In the genomic region with DNA sequence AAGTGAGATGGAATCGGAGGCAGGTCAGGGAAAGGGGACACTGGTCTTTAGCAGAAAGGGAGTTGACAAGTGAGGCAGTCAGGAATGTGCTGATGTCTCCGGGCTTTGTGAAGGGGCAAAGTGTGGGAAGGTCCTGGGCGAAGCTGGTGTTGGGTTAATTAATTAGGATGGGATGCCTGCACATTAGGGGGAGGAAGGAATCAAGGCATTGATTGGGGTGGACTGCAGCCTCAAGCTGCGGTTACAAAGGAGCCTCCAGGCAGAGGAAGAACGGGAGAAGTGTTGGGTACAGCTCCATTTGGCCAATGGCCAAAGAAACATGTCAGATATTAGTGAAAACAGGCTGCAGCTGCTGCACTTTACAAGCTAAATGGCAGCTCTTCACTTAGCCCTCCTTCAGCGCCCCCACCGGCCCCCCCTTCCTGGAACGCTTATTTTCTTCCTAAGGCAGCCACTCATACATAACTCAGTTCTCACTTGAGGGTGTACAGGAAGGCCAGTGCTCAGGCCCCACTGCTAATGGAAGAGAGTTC, we compare ENCODE assay signal across 10 mouse cellular contexts. TPM values are rescaled to one million over a fixed set of nuclear protein-coding genes. Genes with fewer than 3 reads are reported as not detected.
DNase-seq lines count a peak whose midpoint lies in the region; ATAC-seq lines count a peak whose summit lies in the region.
"Had no signal": no experiment of that assay in that cellular context is flagged by ENCODE, and none has a peak within 500 bp of the region (broad histone marks: within the 10 kb centered on the region; RNA-seq: fewer than 3 reads in every experiment).

No protein-coding gene starts in this region.

- H3K4me3 ChIP-seq in forebrain, embryonic 11.5 days (ENCODE audit: low read depth, low read length), result no peak overlapping the region
- no peak overlapping the region for H3K4me3 ChIP-seq in forebrain, embryonic 10.5 days
- no peak overlapping the region for H3K4me3 ChIP-seq in stomach, embryonic 16.5 days (replicated peaks; ENCODE audit: low read length)

- H3K27ac ChIP-seq in forebrain, embryonic 11.5 days (ENCODE audit: low read depth, low read length), result no peak overlapping the region
- no peak overlapping the region for H3K27ac ChIP-seq in forebrain, embryonic 10.5 days
- peak overlapping the region; percentile 72 for H3K27ac ChIP-seq in stomach, embryonic 16.5 days (ENCODE audit: low read length)

- H3K9ac ChIP-seq in forebrain, embryonic 11.5 days (ENCODE audit: low read length), result no peak overlapping the region
- H3K9ac ChIP-seq in stomach, embryonic 16.5 days (ENCODE audit: low read length), result no peak overlapping the region
- H3K9ac ChIP-seq: liver, postnatal 0 days had no signal

- peak; percentile 69 for ATAC-seq in forebrain, embryonic 11.5 days (replicated peaks; ENCODE audit: low FRiP score)
- peak; percentile 81 for ATAC-seq in stomach, embryonic 16.5 days (ENCODE audit: insufficient read depth, low FRiP score)
- ATAC-seq: liver, postnatal 0 days had no signal

- H3K9me3 ChIP-seq in forebrain, embryonic 11.5 days (ENCODE audit: control insufficient read depth, low read length), result no peaks in the 10 kb centered on the region
- H3K9me3 ChIP-seq in forebrain, embryonic 10.5 days, result no peaks in the 10 kb centered on the region
- no peaks in the 10 kb centered on the region for H3K9me3 ChIP-seq in stomach, embryonic 16.5 days (replicated peaks; ENCODE audit: control insufficient read depth, low read length)

- H3K27me3 ChIP-seq in forebrain, embryonic 11.5 days (ENCODE audit: control insufficient read depth, insufficient read depth, low read length), result no peaks in the 10 kb centered on the region
- no peaks in the 10 kb centered on the region for H3K27me3 ChIP-seq in forebrain, embryonic 10.5 days (ENCODE audit: poor library complexity, severe bottlenecking)
- H3K27me3 ChIP-seq in stomach, embryonic 16.5 days (ENCODE audit: control insufficient read depth, insufficient read depth, low read length), result no peaks in the 10 kb centered on the region

- H3K4me1 ChIP-seq in forebrain, embryonic 11.5 days (replicated peaks; ENCODE audit: control insufficient read depth, insufficient read depth, low read length), result no peaks in the 10 kb centered on the region; the same call in 1 of the 2 replicates
- peaks cover 8% of the 10 kb centered on the region for H3K4me1 ChIP-seq in forebrain, embryonic 10.5 days
- 0 out of 2 replicates have a peak, but pooled peaks cover 10% of the 10 kb centered on the region for H3K4me1 ChIP-seq in stomach, embryonic 16.5 days (ENCODE audit: control insufficient read depth, insufficient read depth, low read length)

- WGBS in forebrain, embryonic 11.5 days, result 27% methylated on average over 8 of the region's 8 CpGs
- 40% methylated on average over 8 of the region's 8 CpGs for WGBS in forebrain, embryonic 10.5 days
- WGBS in stomach, embryonic 16.5 days, result 22% methylated on average over 8 of the region's 8 CpGs

- no peak overlapping the region for H3K4me2 ChIP-seq in forebrain, embryonic 11.5 days (ENCODE audit: low read depth, low read length, severe bottlenecking)
- no peak overlapping the region; the same call in 1 of the 2 replicates for H3K4me2 ChIP-seq in stomach, embryonic 16.5 days (ENCODE audit: low read depth, low read length)

- peak; percentile 56 for DNase-seq in forebrain, embryonic 11.5 days (ENCODE audit: low spot score)
- DNase-seq in forebrain, embryonic 10.5 days (ENCODE audit: extremely low spot score, low spot score), result no peak
- peak; percentile 24 to 27 for DNase-seq in right cerebral cortex, postnatal 10 days (ENCODE audit: low spot score in 2 of 2)
- DNase-seq in right cerebral cortex, postnatal 25 days, result no peak
- DNase-seq in kidney, postnatal 10 days, result peak; percentile 81
- no peak for DNase-seq in adrenal gland, postnatal 14 days
- no peak for DNase-seq in layer of hippocampus, adult 9-10 months (ENCODE audit: low spot score)
- DNase-seq: B cell, adult 2 months; liver, postnatal 0 days had no signal

- H3K36me3 ChIP-seq in forebrain, embryonic 11.5 days (ENCODE audit: control insufficient read depth, insufficient read depth, low read length), result no peaks in the 10 kb centered on the region
- H3K36me3 ChIP-seq in forebrain, embryonic 10.5 days (replicated peaks), result no peaks in the 10 kb centered on the region
- no peaks in the 10 kb centered on the region for H3K36me3 ChIP-seq in stomach, embryonic 16.5 days (ENCODE audit: control insufficient read depth, insufficient read depth, low read length)

RNA-seq across cellular contexts. Expression of a gene that starts 48.5 kb away (rescaled TPM):
- polyA plus RNA-seq in forebrain, embryonic 11.5 days (2014; fragmentation: Nextera tagmentation; extraction: Ambion mirVana), result not detected in 2 replicates
- polyA plus RNA-seq in forebrain, embryonic 10.5 days (2016; fragmentation: Nextera tagmentation; extraction: Ambion mirVana), result not detected in 2 replicates
- polyA plus RNA-seq in stomach, embryonic 16.5 days (2015; fragmentation: Nextera tagmentation; extraction: Ambion mirVana), result 189 and 202 TPM in 2 replicates
- 12.3 and 13.9 TPM in 2 replicates for total RNA-seq in adrenal gland, postnatal 14 days (2021)

Comparison
In these comparisons a context has a peak if more than half of its experiments do, and no peak if none do; other contexts are left out.
1. DNase-seq: peak in forebrain, embryonic 11.5 days (single experiment), right cerebral cortex, postnatal 10 days (2 of 2) and kidney, postnatal 10 days (single experiment); none in forebrain, embryonic 10.5 days (single experiment), right cerebral cortex, postnatal 25 days (single experiment), adrenal gland, postnatal 14 days (single experiment) and layer of hippocampus, adult 9-10 months (single experiment).
2. RNA of a gene that starts 48.5 kb away (polyA plus RNA-seq): 189 to 202 TPM in stomach, embryonic 16.5 days; not detected in forebrain, embryonic 11.5 days and not detected in forebrain, embryonic 10.5 days; every median in the first group is over 100 times any median in the second.